Mouse (Mus musculus): Measurements from ENCODE around the gene Foxo1. TPM values are rescaled to one million over a fixed set of nuclear protein-coding genes. Genes with fewer than 3 reads are reported as not detected.

Gene Foxo1
- polyA plus RNA-seq, 1 experiment from 2014 or later = 2.1 TPM

GRCm38 (mm10) chr3:52396121-52396731 is 128.1 kb downstream of the Foxo1 start:
- WGBS = 92% methylated on average over 13 of the region's 13 CpGs
- H3K9me3 ChIP-seq (replicated peaks) = no peaks in the 10 kb centered on the region
- H3K27me3 ChIP-seq (ENCODE audit: low read depth, poor library complexity, severe bottlenecking) = peaks cover 30% of the 10 kb centered on the region
- no peak for DNase-seq (ENCODE audit: low spot score)
- peaks cover 30% of the 10 kb centered on the region for H3K4me1 ChIP-seq
- no peak overlapping the region for H3K4me3 ChIP-seq
- no peak overlapping the region for H3K27ac ChIP-seq (replicated peaks)
- H3K36me3 ChIP-seq = no peaks in the 10 kb centered on the region

DNA sequence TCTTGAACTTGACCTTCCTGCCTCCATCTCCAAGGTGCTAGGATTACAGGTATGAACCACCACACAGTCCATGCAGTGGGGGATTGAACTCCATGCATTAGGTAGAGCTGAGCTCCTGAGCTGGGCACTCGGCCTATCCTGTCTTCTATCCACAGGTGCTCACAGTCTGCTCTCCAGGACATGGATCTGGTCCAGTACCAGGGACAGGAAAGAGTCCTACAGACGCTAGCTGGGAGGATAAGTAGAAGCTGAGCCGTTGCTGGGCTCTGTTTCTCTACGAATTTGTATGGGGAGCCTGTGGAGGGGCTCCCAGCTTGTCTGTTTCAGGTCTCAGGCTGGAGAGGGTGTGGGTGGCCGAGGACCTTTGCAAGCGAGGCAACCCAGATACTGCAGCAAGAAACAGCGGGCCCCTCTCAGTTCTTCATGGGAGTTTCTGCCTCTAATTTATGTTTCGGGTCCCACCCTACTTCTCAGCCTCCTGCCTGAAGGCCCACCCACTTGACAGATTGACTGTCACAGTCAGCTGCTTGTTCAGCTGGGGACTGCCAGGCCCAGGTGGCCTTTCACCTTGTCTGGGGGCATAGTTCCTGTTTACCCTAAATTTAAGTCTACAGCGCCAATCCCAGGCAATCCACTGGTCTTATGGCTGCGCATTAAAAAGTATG is 128.9 kb downstream of the Foxo1 start:
- no peak overlapping the region for H3K27ac ChIP-seq (replicated peaks)
- H3K27me3 ChIP-seq (ENCODE audit: low read depth, poor library complexity, severe bottlenecking) = peaks cover 37% of the 10 kb centered on the region
- H3K9me3 ChIP-seq (replicated peaks) = no peaks in the 10 kb centered on the region
- peaks cover 37% of the 10 kb centered on the region for H3K4me1 ChIP-seq
- no peaks in the 10 kb centered on the region for H3K36me3 ChIP-seq
- WGBS = 79% methylated on average over 10 of the region's 10 CpGs
- no peak overlapping the region for H3K4me3 ChIP-seq
- no peak for DNase-seq (ENCODE audit: low spot score)

DNA sequence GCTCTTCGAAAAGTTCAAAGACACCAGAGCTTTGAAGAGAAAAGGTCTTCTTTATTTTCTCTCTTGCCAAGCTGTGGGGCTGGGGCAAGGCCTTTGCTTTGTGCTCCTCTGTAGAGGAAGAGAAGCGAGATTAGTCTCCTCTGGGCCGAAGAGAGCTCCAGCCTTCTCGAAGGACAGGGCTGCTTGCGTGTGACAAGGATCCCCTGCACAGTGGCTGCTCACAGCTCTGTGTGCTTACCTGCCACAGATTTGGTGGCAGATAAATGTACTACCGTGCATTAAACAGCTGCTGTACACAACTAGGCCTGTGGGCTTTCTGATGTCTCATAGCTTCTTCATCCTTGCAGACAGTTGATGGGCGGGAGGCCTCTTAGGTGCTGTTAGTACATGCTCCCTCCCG is 129.8 kb downstream of the Foxo1 start:
- H3K27me3 ChIP-seq (ENCODE audit: low read depth, poor library complexity, severe bottlenecking) = peaks cover 46% of the 10 kb centered on the region
- no peak for DNase-seq (ENCODE audit: low spot score)
- H3K4me3 ChIP-seq = no peak overlapping the region
- WGBS = 75% methylated on average over 8 of the region's 8 CpGs
- peaks cover 37% of the 10 kb centered on the region for H3K4me1 ChIP-seq
- H3K27ac ChIP-seq (replicated peaks) = no peak overlapping the region
- no peaks in the 10 kb centered on the region for H3K9me3 ChIP-seq (replicated peaks)
- no peaks in the 10 kb centered on the region for H3K36me3 ChIP-seq

DNA sequence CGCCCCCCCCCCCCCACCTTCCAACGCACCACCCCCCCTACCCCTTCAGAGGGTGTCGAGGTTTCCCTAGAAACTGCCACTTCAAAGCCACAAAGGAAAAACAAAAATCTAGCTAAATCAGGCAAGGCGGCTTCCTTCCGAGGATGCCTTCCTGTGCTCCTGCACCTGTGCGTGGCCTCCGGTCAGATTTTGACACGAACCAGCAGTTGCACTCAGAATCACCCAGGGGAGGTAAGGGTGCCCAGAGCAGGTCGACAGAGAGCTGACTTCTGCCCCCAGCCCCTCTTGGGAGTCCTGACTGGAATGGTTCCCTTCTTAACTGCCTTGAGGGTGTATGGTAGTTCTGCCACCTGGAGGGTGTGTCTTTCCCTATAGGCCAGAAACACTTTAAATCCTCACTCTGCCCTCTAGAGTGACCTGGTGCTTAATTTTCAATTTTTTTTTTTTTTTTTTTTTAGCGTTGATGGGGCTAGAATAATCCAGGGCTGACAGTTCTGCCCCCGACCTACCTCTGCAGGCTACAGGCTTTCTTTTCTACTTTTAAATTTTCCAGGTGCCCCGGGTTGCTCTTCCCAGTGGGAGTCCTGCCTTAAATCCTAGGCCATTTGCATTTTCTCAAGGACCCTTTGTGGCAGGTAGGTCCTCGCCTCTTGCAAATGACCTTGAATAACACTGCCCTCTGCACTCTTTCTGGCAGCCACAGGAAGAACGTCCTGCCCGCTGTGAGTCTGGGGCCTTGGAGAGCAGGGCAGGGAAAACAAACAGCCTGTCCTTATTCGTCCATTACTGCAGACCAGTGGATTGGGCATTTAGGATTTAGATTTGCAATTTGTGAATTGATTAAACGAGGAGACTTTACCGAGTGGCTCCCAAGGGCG is 132.4 kb downstream of the Foxo1 start:
- H3K4me1 ChIP-seq = peaks cover 37% of the 10 kb centered on the region
- peak overlapping the region; percentile 81 for H3K27ac ChIP-seq (replicated peaks)
- DNase-seq (ENCODE audit: low spot score) = peak; percentile 44
- no peaks in the 10 kb centered on the region for H3K9me3 ChIP-seq (replicated peaks)
- 8% methylated on average over 19 of the region's 19 CpGs for WGBS
- H3K4me3 ChIP-seq = peak overlapping the region; percentile 52
- peaks cover 48% of the 10 kb centered on the region for H3K27me3 ChIP-seq (ENCODE audit: low read depth, poor library complexity, severe bottlenecking)
- H3K36me3 ChIP-seq = no peaks in the 10 kb centered on the region

- peaks cover 48% of the 10 kb centered on the region for H3K27me3 ChIP-seq (ENCODE audit: low read depth, poor library complexity, severe bottlenecking)
- peak; percentile 68 for DNase-seq (ENCODE audit: low spot score)
- peaks cover 37% of the 10 kb centered on the region for H3K4me1 ChIP-seq
- 1% methylated on average over 26 of the region's 26 CpGs for WGBS
- no peaks in the 10 kb centered on the region for H3K9me3 ChIP-seq (replicated peaks)
- peak overlapping the region; percentile 52 for H3K4me3 ChIP-seq
- no peaks in the 10 kb centered on the region for H3K36me3 ChIP-seq
- peak overlapping the region; percentile 81 for H3K27ac ChIP-seq (replicated peaks)
These were observed 133.2 kb downstream of the Foxo1 start for GRCm38 (mm10) chr3:52401162-52401928.

Other genes starting within 250 kb of the Foxo1 start
- 5.4 and 6.8 TPM in 2 replicates for gene Maml3, start 163.3 kb upstream of the Foxo1 start, polyA plus RNA-seq (2016; fragmentation: Nextera tagmentation; extraction: Ambion mirVana)

All from midbrain, embryonic 10.5 days (tissue).